Mouse (Mus musculus) stomach, postnatal 0 days (tissue): ENCODE results near the gene D10Jhu81e. TPM values are rescaled to one million over a fixed set of nuclear protein-coding genes. Genes with fewer than 3 reads are reported as not detected.

Source experiments
- ATAC-seq: fragments of 200-750 bp; cut with Nextera tagmentation; 2 replicates; pipeline ENCODE4 v1.8.0; 2017; ENCODE audit not compliant: low FRiP score, low TSS enrichment
- DNase-seq: peaks from one replicate; pipeline ENCODE4 v3.0.0-alpha.2; 2016; ENCODE audit warnings: low spot score
- H3K27ac ChIP-seq: fragments of 300-500 bp; sonication (generic); replicated peaks from 2 replicates; pipeline ENCODE4 v1.5.1; 2014; ENCODE audit warnings: mild to moderate bottlenecking, control low read depth
- H3K27me3 ChIP-seq: fragments of 300-500 bp; sonication (generic); 2 replicates; pipeline ENCODE4 v1.6.1; 2014; ENCODE audit warnings: low read length; ENCODE audit not compliant: control insufficient read depth, insufficient read depth
- H3K36me3 ChIP-seq: fragments of 300-500 bp; sonication (generic); 2 replicates; pipeline ENCODE4 v1.6.1; 2014; ENCODE audit warnings: low read length, mixed read lengths; ENCODE audit not compliant: control insufficient read depth, insufficient read depth
- H3K4me1 ChIP-seq: fragments of 300-500 bp; sonication (generic); replicated peaks from 2 replicates; pipeline ENCODE4 v1.6.1; 2014; ENCODE audit warnings: antibody characterized with exemption; ENCODE audit not compliant: control insufficient read depth, insufficient read depth
- H3K4me2 ChIP-seq: fragments of 300-500 bp; sonication (generic); replicated peaks from 2 replicates; pipeline ENCODE4 v1.6.1; 2014; ENCODE audit warnings: low read depth, mild to moderate bottlenecking, control low read depth, moderate library complexity
- H3K4me3 ChIP-seq: fragments of 300-500 bp; sonication (generic); 2 replicates; pipeline ENCODE4 v1.5.1; 2014; ENCODE audit warnings: low read depth, low read length, control low read depth
- H3K9ac ChIP-seq: fragments of 300-500 bp; sonication (generic); 2 replicates; pipeline ENCODE4 v1.6.1; 2014; ENCODE audit warnings: mild to moderate bottlenecking, low read length, control low read depth, mixed read lengths
- H3K9me3 ChIP-seq: fragments of 300-500 bp; sonication (generic); 2 replicates; pipeline ENCODE4 v1.6.1; 2016; ENCODE audit warnings: low read length; ENCODE audit not compliant: control insufficient read depth
- CTCF ChIP-seq: IDR thresholded peaks from 2 replicates; pipeline ENCODE4 v1.5.1; 2016; ENCODE audit warnings: antibody characterized with exemption, low read depth, mild to moderate bottlenecking, moderate library complexity
- EP300 ChIP-seq: optimal IDR thresholded peaks from 2 replicates; pipeline ENCODE3; 2016; ENCODE audit warnings: antibody characterized with exemption
- WGBS: fragments of 180-500 bp; shearing (Covaris S2); extraction: QIAGEN DNeasy Blood & Tissue Kit; methylation state at CpG from one replicate; pipeline ENCODE4 v1.1.7; 2014; 5-methylcytosine and 5-hydroxymethylcytosine counted together
- polyA plus RNA-seq: library from polyadenylated mRNA; unstranded; fragments of >200 nt; fragmentation: Nextera tagmentation; extraction: Ambion mirVana; gene quantifications from 2 replicates; pipeline ENCODE4 v1.2.1, GENCODE M21; 2015

Gene D10Jhu81e
- polyA plus RNA-seq, 1 experiment from 2014 or later: 28.4 TPM

GRCm38 (mm10) chr10:78140251-78140600 is 29.4 kb downstream of the D10Jhu81e start:
- H3K27ac ChIP-seq: peak overlapping the region; percentile 40; the same call in 1 of the 2 replicates
- 100% methylated on average over 1 of the region's 1 CpGs for WGBS

GRCm38 (mm10) chr10:78139572-78140250 is 29.9 kb downstream of the D10Jhu81e start:
- H3K27me3 ChIP-seq: no peaks in the 10 kb centered on the region
- H3K4me1 ChIP-seq: peaks cover 6% of the 10 kb centered on the region
- TF ChIP-seq EP300: no peak
- TF ChIP-seq CTCF: no peak
- WGBS: 66% methylated on average over 11 of the region's 11 CpGs
- DNase-seq (no peak), ATAC-seq (no peak)
- H3K27ac ChIP-seq: peak overlapping the region; percentile 86
- no peak overlapping the region for H3K4me2 ChIP-seq
- H3K36me3 ChIP-seq: no peaks in the 10 kb centered on the region
- no peaks in the 10 kb centered on the region for H3K9me3 ChIP-seq
- H3K9ac ChIP-seq: 0 out of 2 replicates have a peak overlapping the region, but pooled peaks have one; percentile 31
- no peak overlapping the region for H3K4me3 ChIP-seq

More at GRCm38 (mm10) chr10:78140251-78140600, 29.4 kb downstream of the D10Jhu81e start:
- Histone ChIP-seq H3K4me1 (0 out of 2 replicates have a peak, but pooled peaks cover 3% of the 10 kb centered on the region), H3K4me3 (no peak overlapping the region), H3K9ac (no peak overlapping the region), H3K9me3 (no peaks in the 10 kb centered on the region), H3K36me3 (no peaks in the 10 kb centered on the region), H3K27me3 (no peaks in the 10 kb centered on the region), H3K4me2 (no peak overlapping the region)
- TF ChIP-seq EP300 (no peak), CTCF (no peak)
- DNase-seq: no peak
- no peak for ATAC-seq

- TF ChIP-seq CTCF: no peak
- TF ChIP-seq EP300: no peak
- H3K4me3 ChIP-seq: no peak overlapping the region
- H3K4me2 ChIP-seq: peak overlapping the region; percentile 35
- H3K27ac ChIP-seq: peak overlapping the region; percentile 86
- ATAC-seq (peak; percentile 75), DNase-seq (peak; percentile 70)
- H3K4me1 ChIP-seq: peaks cover 7% of the 10 kb centered on the region
- no peaks in the 10 kb centered on the region for H3K36me3 ChIP-seq
- H3K27me3 ChIP-seq: no peaks in the 10 kb centered on the region
- WGBS: 11% methylated on average over 14 of the region's 14 CpGs
- peak overlapping the region; percentile 18; the same call in 1 of the 2 replicates for H3K9ac ChIP-seq
- no peaks in the 10 kb centered on the region for H3K9me3 ChIP-seq
Observed at GRCm38 (mm10) chr10:78138812-78139523, 30.6 kb downstream of the D10Jhu81e start.

DNA sequence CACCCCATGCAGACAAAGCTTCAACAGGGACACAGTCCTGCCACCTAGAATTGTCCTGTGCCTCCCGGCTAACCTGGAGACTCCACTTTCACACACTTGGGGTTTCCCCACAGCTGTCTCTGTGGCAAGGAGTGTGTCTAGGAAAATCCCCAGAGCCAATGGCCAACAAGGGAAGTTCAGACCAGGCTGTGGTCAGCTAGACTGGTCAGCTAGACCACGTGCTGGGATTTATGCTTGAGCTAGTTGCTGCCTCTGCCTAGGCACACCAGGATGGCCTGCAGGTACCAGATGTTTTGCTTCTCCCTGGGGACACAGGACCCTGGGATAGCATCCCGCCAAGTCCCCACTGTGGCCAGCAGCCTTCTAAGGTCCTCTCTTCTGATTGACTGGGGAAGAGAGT is 32.4 kb downstream of the D10Jhu81e start:
- Histone ChIP-seq H3K27ac (no peak overlapping the region), H3K4me3 (no peak overlapping the region), H3K4me2 (no peak overlapping the region), H3K27me3 (no peaks in the 10 kb centered on the region), H3K9ac (no peak overlapping the region), H3K4me1 (peaks cover 7% of the 10 kb centered on the region), H3K9me3 (no peaks in the 10 kb centered on the region), H3K36me3 (no peaks in the 10 kb centered on the region)
- WGBS: 94% methylated on average over 3 of the region's 3 CpGs
- ATAC-seq (no peak), DNase-seq (no peak)
- TF ChIP-seq CTCF (no peak), EP300 (no peak)

DNA sequence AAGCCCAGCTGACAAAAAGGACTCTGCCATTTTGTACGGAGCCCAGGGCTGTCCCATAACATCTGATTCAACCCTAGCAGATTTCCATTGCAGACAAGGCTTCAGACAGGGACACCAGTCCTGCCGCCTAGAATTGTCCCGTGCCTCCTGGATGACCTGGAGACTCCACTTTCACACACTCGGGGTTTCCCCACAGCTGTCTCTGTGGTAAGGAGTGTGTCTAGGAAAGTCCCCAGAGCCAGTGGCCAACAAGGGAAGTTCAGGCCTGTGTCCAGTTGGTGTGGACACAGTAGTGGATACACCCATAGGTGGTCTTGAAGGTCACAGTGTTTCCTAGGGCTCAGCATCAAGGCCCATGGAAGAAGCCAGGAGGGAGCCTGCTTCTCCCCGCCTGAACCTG is 33.6 kb downstream of the D10Jhu81e start:
- no peak for TF ChIP-seq EP300
- no peak for TF ChIP-seq CTCF
- Histone ChIP-seq H3K27me3 (no peaks in the 10 kb centered on the region), H3K4me3 (no peak overlapping the region), H3K27ac (no peak overlapping the region), H3K4me2 (no peak overlapping the region), H3K36me3 (no peaks in the 10 kb centered on the region), H3K9me3 (no peaks in the 10 kb centered on the region), H3K4me1 (peaks cover 7% of the 10 kb centered on the region), H3K9ac (no peak overlapping the region)
- no peak for ATAC-seq
- no peak for DNase-seq
- WGBS: 72% methylated on average over 5 of the region's 5 CpGs
